Mouse (Mus musculus): ENCODE measurements around the gene Utrn. TPM values are rescaled to one million over a fixed set of nuclear protein-coding genes. Genes with fewer than 3 reads are reported as not detected.
A peak's percentile ranks its signal among the peaks of the same experiment; 100 is the strongest.

Utrn gene
- total and polyA plus RNA-seq, 3 experiments: 0.31 to 1.1 (median 0.67) TPM

GRCm38 (mm10) chr10:12586825-12587224, 282.3 kb downstream of the Utrn start:
- in situ Hi-C loops (cut with MboI; ENCODE audit: low pct_ligation_motif_present, low pct_unique_long_range_greater_than_20kb, low sequenced_read_pairs): no loop called here
- no peak for DNase-seq (ENCODE audit: extremely low read depth)
- Histone ChIP-seq H3K4me3 (replicated peaks in 1 of 3; ENCODE audit: low read depth in 2 of 3, low read length in 2 of 3, poor library complexity in 1 of 3) (no peak overlapping the region), H3K36me3 (replicated peaks in 1 of 2; ENCODE audit: control insufficient read depth in 1 of 2, insufficient read depth in 1 of 2, low read length in 1 of 2) (no peaks in the 10 kb centered on the region), H3K9me3 (replicated peaks; ENCODE audit: low read length) (no peaks in the 10 kb centered on the region), H3K27me3 (replicated peaks) (no peaks in the 10 kb centered on the region), H3K79me2 (replicated peaks; ENCODE audit: control insufficient read depth, extremely low read depth, insufficient read depth, poor library complexity, severe bottlenecking) (no peaks in the 10 kb centered on the region), H3K4me1 (ENCODE audit: control insufficient read depth in 1 of 2, insufficient read depth in 2 of 2) (no peaks in the 10 kb centered on the region), H3K4me2 (ENCODE audit: insufficient read depth, low read depth, poor library complexity, severe bottlenecking) (no peak overlapping the region), H3K27ac (ENCODE audit: insufficient read depth, low read depth) (no peak overlapping the region), H3K9ac (ENCODE audit: insufficient read depth, low read depth) (no peak overlapping the region)
- TF ChIP-seq ETS1 (conservative IDR thresholded peaks at IDR 0.05; ENCODE audit: low read depth, low read length) (no peak), EP300 (IDR thresholded peaks at IDR 0.05; ENCODE audit: low read length) (no peak), MAX (IDR thresholded peaks at IDR 0.05; ENCODE audit: low read length) (no peak), CHD1 (IDR thresholded peaks at IDR 0.05; ENCODE audit: low read depth, low read length) (no peak)
- dilution Hi-C loops (cut with MboI; ENCODE audit: extremely low pct_ligation_motif_present, extremely low pct_unique_long_range_greater_than_20kb, low sequenced_read_pairs): no loop called here

- H3K27me3 ChIP-seq (replicated peaks): no peaks in the 10 kb centered on the region
- no peak for DNase-seq (ENCODE audit: extremely low read depth)
- H3K4me2 ChIP-seq (ENCODE audit: insufficient read depth, low read depth, poor library complexity, severe bottlenecking): no peak overlapping the region
- H3K4me3 ChIP-seq (replicated peaks in 1 of 3; ENCODE audit: low read depth in 2 of 3, low read length in 2 of 3, poor library complexity in 1 of 3): no peak overlapping the region
- dilution Hi-C loops (cut with MboI; ENCODE audit: extremely low pct_ligation_motif_present, extremely low pct_unique_long_range_greater_than_20kb, low sequenced_read_pairs): no loop called here
- TF ChIP-seq MAFK (IDR thresholded peaks at IDR 0.05; ENCODE audit: insufficient replicate concordance, low read length) (no peak), USF1 (IDR thresholded peaks at IDR 0.05; ENCODE audit: low read depth, low read length) (no peak), CHD1 (IDR thresholded peaks at IDR 0.05; ENCODE audit: low read depth, low read length) (no peak), MYC (IDR thresholded peaks at IDR 0.05; ENCODE audit: low read depth, low read length) (no peak), POLR2AphosphoS2 (IDR thresholded peaks at IDR 0.05; ENCODE audit: low read depth, low read length) (no peak)
- H3K9me3 ChIP-seq (replicated peaks; ENCODE audit: low read length): no peaks in the 10 kb centered on the region
- H3K9ac ChIP-seq (ENCODE audit: insufficient read depth, low read depth): no peak overlapping the region
- in situ Hi-C loops (cut with MboI; ENCODE audit: low pct_ligation_motif_present, low pct_unique_long_range_greater_than_20kb, low sequenced_read_pairs): no loop called here
- no peaks in the 10 kb centered on the region for H3K79me2 ChIP-seq (replicated peaks; ENCODE audit: control insufficient read depth, extremely low read depth, insufficient read depth, poor library complexity, severe bottlenecking)
- no peaks in the 10 kb centered on the region for H3K4me1 ChIP-seq (ENCODE audit: control insufficient read depth in 1 of 2, insufficient read depth in 2 of 2)
- H3K27ac ChIP-seq (ENCODE audit: insufficient read depth, low read depth): no peak overlapping the region
- no peaks in the 10 kb centered on the region for H3K36me3 ChIP-seq (replicated peaks in 1 of 2; ENCODE audit: control insufficient read depth in 1 of 2, insufficient read depth in 1 of 2, low read length in 1 of 2)
Measured at GRCm38 (mm10) chr10:12586200-12586599, 283.0 kb downstream of the Utrn start.

DNA sequence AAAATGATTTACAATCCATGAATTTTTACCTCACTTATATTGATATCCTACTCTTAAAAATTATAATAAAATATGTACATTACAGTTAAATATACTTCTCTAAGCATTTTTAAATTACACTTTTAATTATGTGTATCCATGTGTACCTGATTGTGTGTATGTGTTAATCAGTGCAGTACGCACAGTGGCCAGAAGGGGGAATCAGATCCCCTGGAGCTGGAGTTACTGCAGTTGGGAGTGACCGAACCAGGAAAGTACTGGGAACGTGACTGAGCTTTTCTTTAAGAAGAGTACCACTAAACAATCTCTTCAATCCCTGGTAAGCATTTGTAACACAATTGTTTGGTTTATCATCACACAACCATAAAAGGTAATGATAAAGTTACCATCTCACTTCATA, 285.7 kb downstream of the Utrn start:
- Histone ChIP-seq H3K4me3 (replicated peaks in 1 of 3; ENCODE audit: low read depth in 2 of 3, low read length in 2 of 3, poor library complexity in 1 of 3) (no peak overlapping the region), H3K4me1 (ENCODE audit: control insufficient read depth in 1 of 2, insufficient read depth in 2 of 2) (no peaks in the 10 kb centered on the region), H3K27ac (ENCODE audit: insufficient read depth, low read depth) (no peak overlapping the region), H3K79me2 (replicated peaks; ENCODE audit: control insufficient read depth, extremely low read depth, insufficient read depth, poor library complexity, severe bottlenecking) (no peaks in the 10 kb centered on the region), H3K4me2 (ENCODE audit: insufficient read depth, low read depth, poor library complexity, severe bottlenecking) (no peak overlapping the region), H3K36me3 (replicated peaks in 1 of 2; ENCODE audit: control insufficient read depth in 1 of 2, insufficient read depth in 1 of 2, low read length in 1 of 2) (no peaks in the 10 kb centered on the region), H3K27me3 (replicated peaks) (no peaks in the 10 kb centered on the region), H3K9ac (ENCODE audit: insufficient read depth, low read depth) (no peak overlapping the region), H3K9me3 (replicated peaks; ENCODE audit: low read length) (no peaks in the 10 kb centered on the region)
- peak in 1 of 2 experiments; percentile 29; a peak in 2 of 4 replicates for TF ChIP-seq CTCF (conservative IDR thresholded peaks at IDR 0.05 in 1 of 2, IDR thresholded peaks at IDR 0.05 in 1 of 2; ENCODE audit: low read depth in 2 of 2, low read length in 2 of 2)
- TF ChIP-seq CHD1 (IDR thresholded peaks at IDR 0.05; ENCODE audit: low read depth, low read length): no peak
- TF ChIP-seq NELFE (IDR thresholded peaks at IDR 0.05; ENCODE audit: low read depth, low read length): no peak
- DNase-seq (ENCODE audit: extremely low read depth): no peak
- in situ Hi-C loops (cut with MboI; ENCODE audit: low pct_ligation_motif_present, low pct_unique_long_range_greater_than_20kb, low sequenced_read_pairs) (no loop called here), dilution Hi-C loops (cut with MboI; ENCODE audit: extremely low pct_ligation_motif_present, extremely low pct_unique_long_range_greater_than_20kb, low sequenced_read_pairs) (no loop called here)
